Mouse (Mus musculus): ENCODE data around the gene Wdr20. TPM values are rescaled to one million over a fixed set of nuclear protein-coding genes. Genes with fewer than 3 reads are reported as not detected.

The Wdr20 gene
- polyA plus RNA-seq, 1 experiment from 2014 or later, result 23.2 TPM

GRCm38 (mm10) chr12:110845131-110845880 is 107.6 kb downstream of the Wdr20 start:
- Histone ChIP-seq H3K4me2 (peak overlapping the region; percentile 65), H3K27me3 (replicated peaks) (peaks cover 32% of the 10 kb centered on the region), H3K9ac (replicated peaks) (peak overlapping the region; percentile 24), H3K4me3 (replicated peaks) (peak overlapping the region; percentile 41), H3K4me1 (peaks cover 29% of the 10 kb centered on the region), H3K9me3 (replicated peaks) (no peaks in the 10 kb centered on the region), H3K36me3 (no peaks in the 10 kb centered on the region), H3K27ac (replicated peaks) (peak overlapping the region; percentile 41; the same call in 1 of the 2 replicates)
- peak; percentile 46; the same call in 1 of the 2 replicates for ATAC-seq (ENCODE audit: low FRiP score)
- WGBS, result under 1% methylated on average over 36 of the region's 36 CpGs

- Histone ChIP-seq H3K27me3 (replicated peaks) (peaks cover 32% of the 10 kb centered on the region), H3K4me3 (replicated peaks) (peak overlapping the region; percentile 41; the same call in 1 of the 2 replicates), H3K27ac (replicated peaks) (no peak overlapping the region), H3K36me3 (no peaks in the 10 kb centered on the region), H3K9ac (replicated peaks) (peak overlapping the region; percentile 24; the same call in 1 of the 2 replicates), H3K9me3 (replicated peaks) (no peaks in the 10 kb centered on the region), H3K4me2 (peak overlapping the region; percentile 65), H3K4me1 (peaks cover 36% of the 10 kb centered on the region)
- 71% methylated on average over 6 of the region's 6 CpGs for WGBS
- no peak for ATAC-seq (ENCODE audit: low FRiP score)
Observed at GRCm38 (mm10) chr12:110846191-110846765, 108.5 kb downstream of the Wdr20 start.

DNA sequence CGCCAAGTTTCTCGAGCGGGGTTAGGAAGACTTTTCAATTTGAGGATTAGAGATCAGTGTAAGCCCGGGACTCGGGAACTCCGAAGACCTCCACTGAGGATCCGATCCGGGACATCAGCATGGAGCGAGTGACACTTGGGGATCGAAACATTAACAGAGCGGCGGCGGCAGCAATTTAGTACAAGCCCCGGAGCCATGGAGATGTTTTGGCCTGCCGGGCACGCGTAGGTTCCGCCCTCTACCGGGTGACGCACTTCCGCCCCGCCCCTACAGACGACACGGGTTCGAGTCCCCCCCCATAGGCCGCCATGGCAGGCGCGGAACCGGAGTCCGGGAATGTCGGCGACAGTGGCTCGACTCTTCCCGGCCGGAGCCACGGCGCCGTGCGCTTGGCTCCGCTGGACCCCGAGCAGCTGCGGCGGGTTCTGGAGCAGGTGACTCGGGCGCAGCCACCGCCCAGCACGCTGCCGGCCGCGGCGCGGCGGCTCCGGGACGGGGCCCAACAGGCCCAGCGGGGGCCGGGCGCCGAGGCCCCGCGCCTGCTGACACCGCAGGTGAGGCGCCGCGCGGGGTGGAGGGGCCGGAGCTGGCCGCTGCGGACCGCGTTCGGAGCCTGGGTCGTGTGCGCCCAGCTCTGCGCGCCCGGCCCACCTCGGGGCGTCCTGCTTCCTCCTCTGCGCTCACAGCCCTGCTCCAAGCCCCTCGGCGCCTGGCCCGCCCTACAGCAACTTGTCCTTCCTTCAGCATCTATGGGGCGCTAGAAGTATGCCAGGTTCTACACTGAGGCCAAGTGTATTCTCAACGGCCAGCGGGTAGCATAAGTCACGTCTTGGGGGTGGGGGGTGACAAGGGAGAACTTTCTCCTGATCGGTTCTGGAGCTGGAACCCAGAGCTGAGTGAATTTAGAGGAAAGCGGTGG is 112.5 kb downstream of the Wdr20 start, which contains the start of gene Zfp839:
TSS of gene Zfp839 (plus strand) at position 244 of the 919 bp plus-strand sequence.
- Histone ChIP-seq H3K36me3 (peaks cover 6% of the 10 kb centered on the region), H3K4me1 (peaks cover 26% of the 10 kb centered on the region), H3K4me3 (replicated peaks) (peak within 1 kb of the TSS; percentile 88), H3K27ac (replicated peaks) (peak within 1 kb of the TSS; percentile 79), H3K4me2 (peak within 1 kb of the TSS; percentile 83), H3K27me3 (replicated peaks) (peaks cover 17% of the 10 kb centered on the region), H3K9ac (replicated peaks) (peak within 1 kb of the TSS; percentile 81), H3K9me3 (replicated peaks) (no peaks in the 10 kb centered on the region)
- peak; percentile 91 for ATAC-seq (ENCODE audit: low FRiP score)
- under 1% methylated on average over 88 of the region's 89 CpGs for WGBS

DNA sequence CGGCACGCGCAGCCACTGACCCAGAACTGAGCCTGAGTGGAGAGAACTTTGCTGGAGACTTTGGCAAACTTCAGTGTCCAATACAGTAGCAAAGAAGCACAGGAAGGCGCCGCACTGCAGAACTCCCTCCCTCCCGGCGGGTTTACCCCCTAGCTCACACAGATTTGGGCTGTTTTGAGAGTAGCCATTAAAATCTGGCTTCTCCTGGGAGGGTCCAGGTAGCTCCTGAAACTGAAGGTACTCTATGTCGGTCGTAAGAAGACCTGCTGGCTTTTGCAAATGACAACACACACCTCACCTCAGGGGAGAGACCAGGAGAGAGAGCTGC is 113.1 kb downstream of the Wdr20 start:
- Histone ChIP-seq H3K9ac (replicated peaks) (peak overlapping the region; percentile 81), H3K27me3 (replicated peaks) (peaks cover 13% of the 10 kb centered on the region), H3K36me3 (peaks cover 12% of the 10 kb centered on the region), H3K4me1 (peaks cover 20% of the 10 kb centered on the region), H3K27ac (replicated peaks) (peak overlapping the region; percentile 79), H3K9me3 (replicated peaks) (no peaks in the 10 kb centered on the region), H3K4me2 (peak overlapping the region; percentile 83), H3K4me3 (replicated peaks) (peak overlapping the region; percentile 88)
- 17% methylated on average over 9 of the region's 9 CpGs for WGBS
- peak; percentile 11; the same call in 1 of the 2 replicates for ATAC-seq (ENCODE audit: low FRiP score)

DNA sequence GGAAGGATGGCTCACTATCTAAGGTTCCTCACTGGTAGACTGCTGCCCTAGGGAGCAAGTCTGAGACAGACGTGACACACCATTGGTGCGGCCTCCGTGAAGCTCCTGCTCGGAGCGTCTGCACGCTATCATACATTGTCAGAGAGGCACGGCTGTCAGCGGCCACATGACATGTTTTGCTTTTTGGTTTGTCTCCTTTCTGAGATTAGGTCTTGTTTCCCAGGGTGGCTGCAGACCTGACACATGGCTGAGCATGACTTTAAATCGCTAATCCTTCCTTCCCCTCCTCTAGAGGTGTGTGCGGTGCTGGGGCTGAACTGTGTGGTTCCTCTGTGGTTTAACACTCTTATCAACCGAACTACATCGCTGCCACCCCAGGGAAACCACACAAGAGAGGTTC is 113.7 kb downstream of the Wdr20 start:
- Histone ChIP-seq H3K27me3 (replicated peaks) (peaks cover 8% of the 10 kb centered on the region; the same call in 1 of the 2 replicates), H3K4me2 (peak overlapping the region; percentile 83), H3K9ac (replicated peaks) (no peak overlapping the region), H3K36me3 (peaks cover 17% of the 10 kb centered on the region), H3K4me3 (replicated peaks) (no peak overlapping the region), H3K27ac (replicated peaks) (no peak overlapping the region), H3K4me1 (peaks cover 16% of the 10 kb centered on the region), H3K9me3 (replicated peaks) (no peaks in the 10 kb centered on the region)
- 85% methylated on average over 12 of the region's 12 CpGs for WGBS
- no peak for ATAC-seq (ENCODE audit: low FRiP score)

GRCm38 (mm10) chr12:110851923-110852322 is 114.2 kb downstream of the Wdr20 start:
- Histone ChIP-seq H3K27ac (replicated peaks) (no peak overlapping the region), H3K9ac (replicated peaks) (no peak overlapping the region), H3K4me1 (peaks cover 16% of the 10 kb centered on the region), H3K4me3 (replicated peaks) (no peak overlapping the region), H3K27me3 (replicated peaks) (0 out of 2 replicates have a peak, but pooled peaks cover 3% of the 10 kb centered on the region), H3K9me3 (replicated peaks) (no peaks in the 10 kb centered on the region), H3K4me2 (no peak overlapping the region), H3K36me3 (peaks cover 21% of the 10 kb centered on the region)
- 94% methylated on average over 1 of the region's 1 CpGs for WGBS
- ATAC-seq (ENCODE audit: low FRiP score), result no peak

Other genes starting within 250 kb of the Wdr20 start
- gene Dync1h1, start 136.5 kb upstream of the Wdr20 start, polyA plus RNA-seq (2015; fragmentation: Nextera tagmentation; extraction: Ambion mirVana), result 71.1 and 72.5 TPM in 2 replicates
- 0.17 TPM in 1 of 2 replicates, not detected in the other for gene 1700001K19Rik, start 55.3 kb upstream of the Wdr20 start, polyA plus RNA-seq (2015; fragmentation: Nextera tagmentation; extraction: Ambion mirVana)
- gene Hsp90aa1, start 35.2 kb upstream of the Wdr20 start, polyA plus RNA-seq (2015; fragmentation: Nextera tagmentation; extraction: Ambion mirVana), result 1,438 and 1,488 TPM in 2 replicates
- 10.8 and 12.3 TPM in 2 replicates for gene Mok, start 103.0 kb downstream of the Wdr20 start, polyA plus RNA-seq (2015; fragmentation: Nextera tagmentation; extraction: Ambion mirVana)
- gene Zfp839, start 112.3 kb downstream of the Wdr20 start, polyA plus RNA-seq (2015; fragmentation: Nextera tagmentation; extraction: Ambion mirVana), result 5.0 and 5.1 TPM in 2 replicates
- 87.6 and 88.5 TPM in 2 replicates for gene Cinp, start 151.2 kb downstream of the Wdr20 start, polyA plus RNA-seq (2015; fragmentation: Nextera tagmentation; extraction: Ambion mirVana)
- 6.2 TPM in 2 replicates for gene Tecpr2, start 151.3 kb downstream of the Wdr20 start, polyA plus RNA-seq (2015; fragmentation: Nextera tagmentation; extraction: Ambion mirVana)
- 10.5 and 12.6 TPM in 2 replicates for gene Ankrd9, start 241.1 kb downstream of the Wdr20 start, polyA plus RNA-seq (2015; fragmentation: Nextera tagmentation; extraction: Ambion mirVana)

All from neural tube, embryonic 15.5 days (tissue).